In genomic region chr11:103307910-103308309, GRCm38 (mm10) we compare ENCODE assay signal across 9 mouse cellular contexts. TPM values are rescaled to one million over a fixed set of nuclear protein-coding genes. Genes with fewer than 3 reads are reported as not detected.
A peak's percentile ranks its signal among the peaks of the same experiment; 100 is the strongest.
DNase-seq lines count a peak whose midpoint lies in the region; ATAC-seq and TF ChIP-seq lines count a peak whose summit lies in the region.
"Had no signal": no experiment of that assay in that cellular context is flagged by ENCODE, and none has a peak within 500 bp of the region (broad histone marks: within the 10 kb centered on the region; RNA-seq: fewer than 3 reads in every experiment).

No protein-coding gene starts in this region.

- H3K4me3 ChIP-seq in gastrocnemius, adult 2 months = no peak overlapping the region
- no peak overlapping the region for H3K4me3 ChIP-seq in kidney, postnatal 0 days (replicated peaks; ENCODE audit: low read depth, low read length)
- H3K4me3 ChIP-seq: erythroblast, embryonic 14.5 days had no signal

- H3K27me3 ChIP-seq in kidney, postnatal 0 days (ENCODE audit: insufficient read depth, low read length) = no peaks in the 10 kb centered on the region

- WGBS in kidney, postnatal 0 days = 45% methylated on average over 8 of the region's 8 CpGs

- H3K9me3 ChIP-seq in kidney, postnatal 0 days (replicated peaks; ENCODE audit: low read length) = no peaks in the 10 kb centered on the region

- intact Hi-C loops in gastrocnemius, adult 2 months (cut with DNase I) = no loop called here

- no peaks in the 10 kb centered on the region for H3K36me3 ChIP-seq in kidney, postnatal 0 days (ENCODE audit: insufficient read depth, low read length)

- ATAC-seq in kidney, postnatal 0 days (replicated peaks; ENCODE audit: low FRiP score, low read depth) = no peak
- no peak for ATAC-seq in cerebellum, adult (ENCODE audit: insufficient number of reproducible peaks, low FRiP score, low TSS enrichment)
- no peak for ATAC-seq in megakaryocyte progenitor cell, adult 5-6 weeks (replicated peaks; ENCODE audit: poor library complexity)

- TF ChIP-seq CTCF in gastrocnemius, adult 2 months (IDR thresholded peaks at IDR 0.05) = no peak
- TF ChIP-seq CTCF in kidney, postnatal 0 days (IDR thresholded peaks at IDR 0.05; ENCODE audit: low read depth) = no peak

- no peak overlapping the region for H3K9ac ChIP-seq in kidney, postnatal 0 days (ENCODE audit: low read depth, low read length)

- H3K27ac ChIP-seq in gastrocnemius, adult 2 months = peak overlapping the region; percentile 35; the same call in 1 of the 2 replicates
- no peak overlapping the region for H3K27ac ChIP-seq in kidney, postnatal 0 days

- H3K4me2 ChIP-seq in kidney, postnatal 0 days (ENCODE audit: low read length) = no peak overlapping the region

- peaks cover 5% of the 10 kb centered on the region; the same call in 1 of the 2 replicates for H3K4me1 ChIP-seq in kidney, postnatal 0 days (replicated peaks; ENCODE audit: insufficient read depth, low read length)

- peak; percentile 49 for DNase-seq in spleen, postnatal 36 days (ENCODE audit: low spot score in 2 of 2)
- no peak for DNase-seq in spleen, postnatal 4 days (ENCODE audit: low spot score in 2 of 2)
- DNase-seq in gastrocnemius, adult 2 months = peak; percentile 91
- peak; percentile 25 for DNase-seq in kidney, postnatal 0 days (ENCODE audit: low spot score)
- DNase-seq in thymus, postnatal 14 days = peak; percentile 38
- no peak for DNase-seq in layer of hippocampus, adult 9-10 months (ENCODE audit: low spot score)

RNA-seq across cellular contexts. Expression of gene Map3k14, which starts 40.6 kb away (rescaled TPM):
- 1 to 10 TPM; 4.1 to 4.2 TPM for total RNA-seq in gastrocnemius, adult 2 months (2021)
- 3.2 and 3.8 TPM in 2 replicates for polyA plus RNA-seq in kidney, postnatal 0 days (2015; fragmentation: Nextera tagmentation; extraction: Ambion mirVana)
- total RNA-seq in megakaryocyte progenitor cell, adult 5-6 weeks (2015) = 4.5 and 4.8 TPM in 2 replicates
- total RNA-seq in megakaryocyte progenitor cell, adult 5-6 weeks (2017) = 3.9 and 4.5 TPM in 2 replicates

RNA-seq across cellular contexts. Expression of gene Arhgap27, which starts 55.6 kb away (rescaled TPM):
- 1 to 10 TPM; 6.0 to 8.8 TPM for total RNA-seq in gastrocnemius, adult 2 months (2021)
- 15.9 and 16.6 TPM in 2 replicates for polyA plus RNA-seq in kidney, postnatal 0 days (2015; fragmentation: Nextera tagmentation; extraction: Ambion mirVana)
- total RNA-seq in megakaryocyte progenitor cell, adult 5-6 weeks (2015) = 10.8 and 14.2 TPM in 2 replicates
- total RNA-seq in megakaryocyte progenitor cell, adult 5-6 weeks (2017) = 11.2 and 11.5 TPM in 2 replicates

Comparison
In these comparisons a context has a peak if more than half of its experiments do, and no peak if none do; other contexts are left out.
1. DNase-seq: peak in spleen, postnatal 36 days (2 of 2), gastrocnemius, adult 2 months (single experiment), kidney, postnatal 0 days (single experiment) and thymus, postnatal 14 days (single experiment); none in spleen, postnatal 4 days (0 of 2) and layer of hippocampus, adult 9-10 months (single experiment).